Mouse (Mus musculus) G1E (cell line): ENCODE data around the gene Trnp1.

ENCODE experiments used
- CTCF ChIP-seq: IDR thresholded peaks from 2 replicates; pipeline ENCODE4 v1.5.1; 2012; ENCODE audit warnings: low read depth, low read length, inconsistent platforms, mixed read lengths
- GATA1 ChIP-seq: IDR thresholded peaks from 2 replicates; pipeline ENCODE4 v1.6.1; 2012; ENCODE audit warnings: borderline replicate concordance, low read length, inconsistent platforms, mixed read lengths
- GATA2 ChIP-seq: IDR thresholded peaks from 2 replicates; pipeline ENCODE4 v1.6.1; 2012; ENCODE audit warnings: low read depth, low read length, inconsistent platforms, borderline replicate concordance
- POLR2AphosphoS5 ChIP-seq: IDR thresholded peaks from 2 replicates; pipeline ENCODE4 v1.6.1; 2012; ENCODE audit warnings: low read depth, low read length, inconsistent platforms; ENCODE audit not compliant: insufficient replicate concordance
- TAL1 ChIP-seq: conservative IDR thresholded peaks from 2 replicates; pipeline ENCODE4 v1.6.1; 2012; ENCODE audit warnings: low read depth, low read length, inconsistent platforms, mixed read lengths

GRCm38 (mm10) chr4:133491800-133492199, 6.5 kb downstream of the Trnp1 start:
- no peak for TF ChIP-seq TAL1
- TF ChIP-seq CTCF: no peak
- no peak for TF ChIP-seq GATA2
- no peak for TF ChIP-seq POLR2AphosphoS5
- TF ChIP-seq GATA1: no peak
